Mouse (Mus musculus) heart, embryonic 11.5 days (tissue): ENCODE data around the gene Pcsk4. TPM values are rescaled to one million over a fixed set of nuclear protein-coding genes. Genes with fewer than 3 reads are reported as not detected.

Source experiments
- ATAC-seq: fragments of 200-750 bp; cut with Nextera tagmentation; replicated peaks from 2 replicates; pipeline ENCODE4 v1.8.0; 2017; ENCODE audit warnings: moderate library complexity; ENCODE audit not compliant: insufficient number of reproducible peaks, low FRiP score, low TSS enrichment
- H3K27ac ChIP-seq: fragments of 300-500 bp; sonication (generic); 2 replicates; pipeline ENCODE4 v1.5.1; 2014; ENCODE audit warnings: mild to moderate bottlenecking, low read depth, low read length
- H3K27me3 ChIP-seq: fragments of 300-500 bp; sonication (generic); 2 replicates; pipeline ENCODE4 v1.6.1; 2014; ENCODE audit warnings: mild to moderate bottlenecking, low read length, mixed read lengths; ENCODE audit not compliant: control insufficient read depth, insufficient read depth
- H3K36me3 ChIP-seq: fragments of 300-500 bp; sonication (generic); 2 replicates; pipeline ENCODE4 v1.6.1; 2014; ENCODE audit warnings: mild to moderate bottlenecking, low read length, moderate library complexity, mixed read lengths; ENCODE audit not compliant: control insufficient read depth, insufficient read depth
- H3K4me1 ChIP-seq: fragments of 300-500 bp; sonication (generic); 2 replicates; pipeline ENCODE4 v1.6.1; 2014; ENCODE audit warnings: low read length; ENCODE audit not compliant: control insufficient read depth, insufficient read depth
- H3K4me2 ChIP-seq: fragments of 300-500 bp; sonication (generic); 2 replicates; pipeline ENCODE4 v1.6.1; 2014; ENCODE audit warnings: mild to moderate bottlenecking, moderate library complexity
- H3K4me3 ChIP-seq: fragments of 300-500 bp; sonication (generic); 2 replicates; pipeline ENCODE4 v1.5.1; 2014; ENCODE audit warnings: low read depth, low read length
- H3K9ac ChIP-seq: fragments of 300-500 bp; sonication (generic); 2 replicates; pipeline ENCODE4 v1.6.1; 2014; ENCODE audit warnings: mild to moderate bottlenecking, low read depth, low read length, moderate library complexity
- H3K9me3 ChIP-seq: fragments of 300-500 bp; sonication (generic); replicated peaks from 2 replicates; pipeline ENCODE4 v1.6.1; 2016; ENCODE audit warnings: low read length; ENCODE audit not compliant: control insufficient read depth
- WGBS: fragments of 180-500 bp; shearing (Covaris S2); extraction: QIAGEN DNeasy Blood & Tissue Kit; methylation state at CpG from one replicate; pipeline ENCODE4 v1.1.7; 2014; ENCODE audit not compliant: insufficient replicate concordance; 5-methylcytosine and 5-hydroxymethylcytosine counted together
- polyA plus RNA-seq: library from polyadenylated mRNA; unstranded; fragments of >200 nt; fragmentation: Nextera tagmentation; extraction: Ambion mirVana; gene quantifications from 2 replicates; pipeline ENCODE4 v1.2.1, GENCODE M21; 2014

Pcsk4 gene
- polyA plus RNA-seq, 1 experiment from 2014 or later: 1.6 TPM

DNA sequence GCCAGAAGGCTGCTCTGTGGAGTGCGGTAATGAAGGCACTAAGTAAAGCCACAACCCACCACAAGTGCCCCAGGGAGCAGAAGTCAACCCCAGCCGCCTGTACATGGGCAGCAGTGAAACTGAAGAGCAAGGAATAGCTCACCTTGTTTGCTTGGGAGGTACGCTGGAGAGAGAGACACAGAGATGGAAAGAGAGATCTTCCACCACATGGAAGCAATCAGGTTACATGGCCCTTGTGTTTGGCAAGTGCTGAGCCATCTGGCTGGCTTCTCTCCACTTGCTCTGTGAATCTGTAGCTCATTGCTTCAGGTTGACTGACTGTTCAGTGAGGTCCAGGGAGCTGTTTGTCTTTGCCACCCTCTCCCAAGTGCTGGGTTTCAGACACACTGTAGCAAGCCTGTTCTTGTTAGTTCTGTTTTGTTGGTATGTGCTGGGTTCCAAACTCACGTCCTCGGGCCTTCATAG is 3.3 kb upstream of the Pcsk4 start:
- no peak overlapping the region for H3K4me3 ChIP-seq
- no peaks in the 10 kb centered on the region for H3K9me3 ChIP-seq
- ATAC-seq: no peak
- H3K36me3 ChIP-seq: no peaks in the 10 kb centered on the region
- peak overlapping the region; percentile 89 for H3K4me2 ChIP-seq
- H3K27ac ChIP-seq: peak overlapping the region; percentile 52; the same call in 1 of the 2 replicates
- peaks cover 9% of the 10 kb centered on the region for H3K4me1 ChIP-seq
- no peak overlapping the region for H3K9ac ChIP-seq
- 68% methylated on average over 5 of the region's 5 CpGs for WGBS
- H3K27me3 ChIP-seq: peaks cover 39% of the 10 kb centered on the region

DNA sequence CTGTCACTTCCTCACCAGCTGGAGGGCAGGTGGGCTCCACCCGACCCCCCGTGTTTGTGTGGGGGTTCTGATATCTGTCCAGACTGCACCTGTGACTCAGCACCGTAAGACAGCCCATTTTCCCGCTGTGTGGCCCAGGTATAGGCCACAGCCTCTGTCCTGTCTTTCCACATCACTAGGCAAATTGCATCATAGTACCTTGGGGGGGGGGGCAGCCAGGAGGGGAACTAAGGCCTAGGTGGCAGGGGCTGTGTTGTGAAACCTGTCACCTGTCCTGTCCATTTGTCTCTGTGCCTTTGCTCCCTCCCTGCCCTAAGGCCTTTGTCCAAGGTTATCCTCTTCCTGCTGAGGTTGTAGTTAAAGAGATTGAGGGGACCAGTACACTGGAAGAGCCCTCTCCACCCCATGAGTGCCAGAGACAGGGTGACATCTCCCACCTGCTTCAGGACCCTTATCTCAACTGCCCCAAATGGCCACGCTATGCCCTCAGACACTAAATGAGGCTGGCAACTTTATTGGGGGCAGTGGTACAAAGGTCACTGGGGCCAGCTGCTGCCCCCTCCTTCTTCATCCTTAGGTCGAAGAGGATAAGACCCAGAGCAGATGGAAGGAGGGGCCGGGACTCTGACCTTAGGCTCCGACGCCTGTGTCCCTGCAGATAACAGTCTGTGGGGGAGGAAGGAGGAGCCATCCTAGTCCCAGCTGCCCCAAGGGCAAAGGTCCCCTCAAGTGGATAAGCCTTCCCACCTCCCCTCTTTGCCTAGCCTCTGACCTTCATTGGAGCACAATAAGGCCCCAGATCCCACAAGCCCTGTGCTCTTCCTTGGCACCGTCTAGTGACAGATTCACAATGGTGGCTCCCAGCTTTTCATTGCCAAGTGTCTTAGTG is 2.6 kb upstream of the Pcsk4 start:
- H3K9ac ChIP-seq: no peak overlapping the region
- H3K4me2 ChIP-seq: peak overlapping the region; percentile 89
- H3K27ac ChIP-seq: peak overlapping the region; percentile 75
- H3K27me3 ChIP-seq: peaks cover 38% of the 10 kb centered on the region
- H3K4me3 ChIP-seq: peak overlapping the region; percentile 19; the same call in 1 of the 2 replicates
- 0 out of 2 replicates have a peak, but pooled peaks have one; percentile 32 for ATAC-seq
- no peaks in the 10 kb centered on the region for H3K36me3 ChIP-seq
- H3K9me3 ChIP-seq: no peaks in the 10 kb centered on the region
- WGBS: 45% methylated on average over 10 of the region's 10 CpGs
- H3K4me1 ChIP-seq: peaks cover 9% of the 10 kb centered on the region

DNA sequence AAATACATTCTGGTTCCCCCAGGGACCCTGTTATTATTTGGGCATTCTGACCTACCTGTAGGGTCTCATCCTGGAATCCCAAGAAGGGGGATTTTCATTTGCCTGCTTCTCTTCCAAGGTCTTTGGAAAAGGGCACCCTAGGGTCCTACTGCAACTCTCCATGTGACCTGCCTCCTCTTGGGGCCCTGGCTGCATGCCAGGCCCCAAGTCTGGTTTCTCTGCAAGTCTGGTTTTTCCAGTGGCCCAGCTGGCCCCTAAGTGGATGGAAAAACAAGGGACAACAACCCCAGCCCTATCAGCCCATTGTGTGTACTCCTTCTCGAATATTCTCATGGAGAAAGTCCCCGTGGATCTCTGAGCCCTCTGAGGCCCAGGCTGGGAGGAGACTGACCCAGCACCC is 1.6 kb upstream of the Pcsk4 start:
- H3K4me3 ChIP-seq: peak overlapping the region; percentile 52; the same call in 1 of the 2 replicates
- peaks cover 33% of the 10 kb centered on the region for H3K27me3 ChIP-seq
- H3K36me3 ChIP-seq: no peaks in the 10 kb centered on the region
- no peak overlapping the region for H3K27ac ChIP-seq
- H3K9me3 ChIP-seq: no peaks in the 10 kb centered on the region
- no peak for ATAC-seq
- peaks cover 9% of the 10 kb centered on the region for H3K4me1 ChIP-seq
- WGBS: 60% methylated on average over 2 of the region's 2 CpGs
- H3K4me2 ChIP-seq: peak overlapping the region; percentile 89
- H3K9ac ChIP-seq: peak overlapping the region; percentile 68; the same call in 1 of the 2 replicates

DNA sequence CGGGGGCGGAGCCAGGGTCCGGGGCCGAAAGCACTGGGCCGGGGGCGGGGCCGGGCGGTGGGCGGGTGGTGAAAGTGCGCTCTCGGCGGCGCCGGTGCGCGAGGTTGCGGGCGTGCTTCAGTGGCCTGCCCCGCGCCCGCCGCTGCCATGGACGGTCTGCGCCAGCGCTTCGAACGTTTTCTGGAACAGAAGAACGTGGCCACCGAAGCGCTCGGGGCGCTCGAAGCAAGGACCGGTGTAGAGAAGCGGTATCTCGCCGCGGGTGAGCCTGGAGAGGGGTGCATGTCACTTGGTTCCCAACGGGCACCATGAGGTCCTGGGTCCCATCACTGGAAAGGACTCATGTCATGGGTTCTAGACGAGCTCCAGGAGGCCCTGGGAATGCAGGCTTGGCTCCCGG is 786 bp upstream of the Pcsk4 start:
- 1% methylated on average over 41 of the region's 41 CpGs for WGBS
- H3K9ac ChIP-seq: peak overlapping the region; percentile 68
- peaks cover 35% of the 10 kb centered on the region for H3K27me3 ChIP-seq
- no peak for ATAC-seq
- H3K9me3 ChIP-seq: no peaks in the 10 kb centered on the region
- H3K36me3 ChIP-seq: no peaks in the 10 kb centered on the region
- H3K4me1 ChIP-seq: peaks cover 9% of the 10 kb centered on the region
- no peak overlapping the region for H3K27ac ChIP-seq
- H3K4me2 ChIP-seq: peak overlapping the region; percentile 89
- H3K4me3 ChIP-seq: peak overlapping the region; percentile 52

DNA sequence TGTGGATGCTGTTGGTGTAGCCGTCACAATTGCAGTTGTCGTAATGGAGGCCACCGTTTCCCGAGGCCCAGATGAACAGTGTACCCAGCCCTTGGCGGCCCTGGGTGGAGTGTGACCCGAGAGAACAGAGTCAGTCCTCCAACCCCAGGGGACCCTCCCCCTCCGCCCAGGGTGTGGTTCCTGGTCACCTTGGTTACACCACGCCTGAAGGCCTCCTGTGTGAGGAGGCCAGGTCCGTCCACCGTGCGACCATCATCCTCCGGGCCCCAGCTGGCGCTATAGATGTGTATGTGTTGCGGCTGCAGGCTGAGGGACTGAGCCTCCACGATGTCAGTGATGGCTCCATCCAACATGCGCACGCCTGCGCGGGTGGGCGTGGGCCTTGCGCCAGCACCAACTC is 4.3 kb downstream of the Pcsk4 start:
- Histone ChIP-seq H3K36me3 (no peaks in the 10 kb centered on the region), H3K4me2 (peak overlapping the region; percentile 29), H3K4me1 (peaks cover 10% of the 10 kb centered on the region), H3K27ac (no peak overlapping the region), H3K4me3 (no peak overlapping the region), H3K27me3 (peaks cover 41% of the 10 kb centered on the region), H3K9ac (no peak overlapping the region), H3K9me3 (no peaks in the 10 kb centered on the region)
- WGBS: 75% methylated on average over 21 of the region's 21 CpGs
- no peak for ATAC-seq

DNA sequence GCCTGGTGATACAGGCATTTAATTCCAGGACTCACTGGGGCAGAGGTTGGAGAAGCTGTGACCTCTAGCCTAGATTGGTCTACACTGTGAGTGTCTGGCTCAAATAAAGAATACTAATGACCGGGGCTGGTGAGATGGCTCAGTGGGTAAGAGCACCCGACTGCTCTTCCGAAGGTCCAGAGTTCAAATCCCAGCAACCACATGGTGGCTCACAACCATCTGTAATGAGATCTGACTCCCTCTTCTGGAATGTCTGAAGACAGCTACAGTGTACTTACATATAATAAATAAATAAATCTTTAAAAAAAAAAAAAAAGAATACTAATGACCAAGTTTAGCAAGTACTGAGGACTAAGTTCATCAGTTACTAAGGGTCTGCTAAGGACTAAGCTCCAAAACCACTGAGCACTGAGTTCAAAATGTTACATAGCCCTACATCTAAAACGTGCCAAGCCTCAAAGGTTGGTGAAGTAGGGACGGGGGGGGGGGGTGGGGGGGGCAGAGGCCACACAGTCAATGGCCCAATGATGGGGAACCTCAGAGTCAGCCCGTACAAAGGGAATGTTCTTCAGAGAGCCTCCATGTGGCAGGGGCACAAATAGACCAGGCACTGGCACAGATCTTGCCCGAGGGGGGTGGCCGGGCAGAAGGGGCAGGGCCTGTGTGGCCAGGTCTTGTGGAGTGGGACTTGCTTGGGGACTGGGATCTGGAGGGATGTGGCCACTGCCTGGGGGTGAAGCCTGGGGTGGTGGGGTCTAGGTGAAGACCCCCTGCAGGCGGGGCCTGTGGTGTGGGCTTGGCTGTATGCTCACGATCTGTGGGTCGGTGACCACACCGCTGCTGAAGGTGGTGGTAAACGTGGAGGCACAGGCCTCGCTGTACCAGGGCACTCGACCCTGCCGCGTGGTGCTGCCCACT is 4.9 kb downstream of the Pcsk4 start:
- H3K4me1 ChIP-seq: peaks cover 13% of the 10 kb centered on the region
- H3K9me3 ChIP-seq: no peaks in the 10 kb centered on the region
- no peak overlapping the region for H3K27ac ChIP-seq
- H3K4me2 ChIP-seq: peak overlapping the region; percentile 98
- peaks cover 41% of the 10 kb centered on the region for H3K27me3 ChIP-seq
- H3K9ac ChIP-seq: no peak overlapping the region
- no peaks in the 10 kb centered on the region for H3K36me3 ChIP-seq
- no peak for ATAC-seq
- H3K4me3 ChIP-seq: peak overlapping the region; percentile 64
- 77% methylated on average over 17 of the region's 17 CpGs for WGBS

DNA sequence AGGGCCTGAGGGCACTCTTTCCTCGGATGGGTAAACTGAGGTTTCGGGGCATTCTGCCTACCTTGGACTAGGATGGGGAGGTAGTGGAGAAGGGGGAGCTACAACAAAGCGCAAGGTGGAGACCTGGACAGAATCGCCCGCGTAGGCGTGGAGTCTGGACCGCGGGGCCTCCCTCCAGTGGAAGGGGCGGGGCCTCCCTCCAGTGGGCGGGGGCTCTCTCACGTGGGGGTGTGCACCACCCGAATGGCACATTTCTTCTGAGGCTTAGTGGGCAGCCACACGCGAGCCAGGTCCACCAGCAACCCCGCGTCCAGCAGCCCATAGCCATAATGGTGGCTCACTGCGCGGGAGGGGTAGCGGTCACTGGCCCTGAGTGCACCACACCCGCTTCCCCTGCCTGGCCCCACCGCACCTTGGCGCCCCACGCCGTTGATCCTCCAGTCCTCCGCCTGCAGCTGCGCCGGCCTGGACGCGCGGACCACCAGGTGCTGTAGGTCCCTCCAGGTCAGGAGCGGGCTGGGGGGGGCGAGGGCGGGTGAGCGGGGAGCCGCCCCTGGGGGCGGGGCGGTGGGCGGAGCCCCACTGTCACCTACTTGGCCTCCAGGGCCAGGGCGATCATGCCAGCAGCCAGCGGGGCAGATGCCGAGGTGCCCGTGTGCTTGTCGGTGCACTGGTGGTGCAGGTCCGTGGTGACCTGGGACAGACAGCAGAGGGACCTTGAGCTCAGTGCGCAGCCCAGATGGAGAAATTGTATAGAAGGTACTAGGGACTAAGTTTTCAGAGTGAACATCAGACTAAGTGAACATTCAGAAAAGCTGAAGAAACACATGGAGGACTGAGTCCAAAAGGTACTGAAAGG is 5.8 kb downstream of the Pcsk4 start:
- 0 out of 2 replicates have a peak overlapping the region, but pooled peaks have one; percentile 29 for H3K27ac ChIP-seq
- peaks cover 2% of the 10 kb centered on the region; the same call in 1 of the 2 replicates for H3K36me3 ChIP-seq
- ATAC-seq: peak; percentile 67
- H3K9me3 ChIP-seq: no peaks in the 10 kb centered on the region
- peaks cover 38% of the 10 kb centered on the region for H3K27me3 ChIP-seq
- H3K4me3 ChIP-seq: peak overlapping the region; percentile 64
- WGBS: 2% methylated on average over 45 of the region's 46 CpGs
- H3K4me1 ChIP-seq: peaks cover 15% of the 10 kb centered on the region
- peak overlapping the region; percentile 98 for H3K4me2 ChIP-seq
- peak overlapping the region; percentile 65 for H3K9ac ChIP-seq
